Mouse (Mus musculus) myocyte (in vitro differentiated cells): ENCODE measurements around the gene Itga5. TPM values are rescaled to one million over a fixed set of nuclear protein-coding genes. Genes with fewer than 3 reads are reported as not detected.
A peak's percentile ranks its signal among the peaks of the same experiment; 100 is the strongest.

Experiments used
- H3K27me3 ChIP-seq: one replicate; pipeline ENCODE4 v1.6.1; 2011; ENCODE audit not compliant: control insufficient read depth, insufficient read depth, insufficient read length
- H3K36me3 ChIP-seq: one replicate; pipeline ENCODE4 v1.6.1; 2011; ENCODE audit not compliant: control insufficient read depth, insufficient read depth
- H3K4me2 ChIP-seq: one replicate; pipeline ENCODE4 v1.6.1; 2011; ENCODE audit warnings: low read depth, control low read depth
- H3K4me3 ChIP-seq: one replicate; pipeline ENCODE4 v1.5.1; 2011; ENCODE audit warnings: mild to moderate bottlenecking, control low read depth, moderate library complexity
- H3K79me2 ChIP-seq: one replicate; pipeline ENCODE4 v1.6.1; 2011; ENCODE audit not compliant: control insufficient read depth, insufficient read depth
- H3ac ChIP-seq: one replicate; pipeline ENCODE4 v1.6.1; 2011; ENCODE audit not compliant: control insufficient read depth, insufficient read length
- CEBPB ChIP-seq: IDR thresholded peaks from 2 replicates; pipeline ENCODE4 v1.6.1; 2011; ENCODE audit warnings: mild to moderate bottlenecking, moderate library complexity; ENCODE audit not compliant: poor library complexity, insufficient read depth, severe bottlenecking
- E2F4 ChIP-seq: IDR thresholded peaks from one replicate; pipeline ENCODE4 v1.6.1; 2011; ENCODE audit warnings: mild to moderate bottlenecking, control low read depth, moderate library complexity; ENCODE audit not compliant: insufficient read depth
- MAX ChIP-seq: IDR thresholded peaks from one replicate; pipeline ENCODE4 v1.6.1; 2011; ENCODE audit warnings: low read depth, mild to moderate bottlenecking, control low read depth
- MYOD1 ChIP-seq, 3 experiments: IDR thresholded peaks; one replicate each; pipeline ENCODE4 v1.6.1; 2011; ENCODE audit warnings: control low read depth in 2 of 3, low read depth in 2 of 3, mild to moderate bottlenecking in 2 of 3, moderate library complexity in 1 of 3; ENCODE audit not compliant: insufficient read length in 2 of 3, control insufficient read depth in 1 of 3
- MYOG ChIP-seq, 3 experiments: IDR thresholded peaks; one replicate each; pipeline ENCODE4 v1.6.1; 2011; ENCODE audit warnings: control low read depth in 2 of 3, low read depth in 2 of 3, mild to moderate bottlenecking in 2 of 3; ENCODE audit not compliant: insufficient read length in 2 of 3, control insufficient read depth in 1 of 3, insufficient read depth in 1 of 3
- POLR2A ChIP-seq: IDR thresholded peaks from one replicate; pipeline ENCODE4 v1.6.1; 2011; ENCODE audit warnings: low read depth, mild to moderate bottlenecking, control low read depth, moderate library complexity; ENCODE audit not compliant: insufficient read length
- POLR2AphosphoS2 ChIP-seq: IDR thresholded peaks from one replicate; pipeline ENCODE4 v1.6.1; 2011; ENCODE audit warnings: low read depth, control low read depth; ENCODE audit not compliant: insufficient read length
- REST ChIP-seq: IDR thresholded peaks from one replicate; pipeline ENCODE4 v1.6.1; 2011; ENCODE audit warnings: mild to moderate bottlenecking, control low read depth, moderate library complexity; ENCODE audit not compliant: insufficient read depth, insufficient read length
- SRF ChIP-seq: IDR thresholded peaks from one replicate; pipeline ENCODE4 v1.6.1; 2011; ENCODE audit warnings: low read depth; ENCODE audit not compliant: control insufficient read depth, insufficient read length
- TCF12 ChIP-seq: IDR thresholded peaks from one replicate; pipeline ENCODE4 v1.6.1; 2011; ENCODE audit warnings: mild to moderate bottlenecking, control low read depth; ENCODE audit not compliant: poor library complexity, insufficient read depth, severe bottlenecking
- TCF3 ChIP-seq: IDR thresholded peaks from one replicate; pipeline ENCODE4 v1.6.1; 2011; ENCODE audit warnings: low read depth, control low read depth; ENCODE audit not compliant: insufficient read length
- USF1 ChIP-seq: IDR thresholded peaks from one replicate; pipeline ENCODE4 v1.6.1; 2011; ENCODE audit warnings: low read depth, mild to moderate bottlenecking, control low read depth, moderate library complexity
- polyA plus RNA-seq: library from polyadenylated mRNA; unstranded; fragments of >200 nt; fragmentation: generic; extraction: Trizol; gene quantifications from one replicate; pipeline ENCODE4 v1.2.1, GENCODE M21; 2012; ENCODE audit warnings: missing spikeins

Gene Itga5
- polyA plus RNA-seq, 1 experiment: 162 TPM

GRCm38 (mm10) chr15:103335040-103335439, 31.5 kb downstream of the Itga5 start:
- no peak overlapping the region for H3K4me2 ChIP-seq
- TF ChIP-seq E2F4 (no peak), USF1 (no peak), MYOG (IDR thresholded peaks at IDR 0.05; ENCODE audit: control insufficient read depth in 1 of 3, insufficient read depth in 1 of 3, insufficient read length in 2 of 3, low read depth in 2 of 3) (peak in 1 of 3 experiments; percentile 88), MYOD1 (IDR thresholded peaks at IDR 0.05; ENCODE audit: control insufficient read depth in 1 of 3, insufficient read length in 2 of 3, low read depth in 2 of 3) (peak in 1 of 3 experiments; percentile 67), TCF12 (peak; percentile 16)
- H3ac ChIP-seq: no peak overlapping the region
- no peak overlapping the region for H3K4me3 ChIP-seq
- H3K36me3 ChIP-seq: no peaks in the 10 kb centered on the region
- no peaks in the 10 kb centered on the region for H3K27me3 ChIP-seq
- no peaks in the 10 kb centered on the region for H3K79me2 ChIP-seq

GRCm38 (mm10) chr15:103334194-103334593, 32.4 kb downstream of the Itga5 start:
- Histone ChIP-seq H3ac (no peak overlapping the region), H3K36me3 (no peaks in the 10 kb centered on the region), H3K4me3 (no peak overlapping the region), H3K27me3 (no peaks in the 10 kb centered on the region), H3K79me2 (no peaks in the 10 kb centered on the region), H3K4me2 (no peak overlapping the region)
- no peak for TF ChIP-seq REST
- no peak for TF ChIP-seq CEBPB
- no peak for TF ChIP-seq SRF
- no peak for TF ChIP-seq MAX
- TF ChIP-seq POLR2AphosphoS2: no peak
- no peak for TF ChIP-seq TCF3
- TF ChIP-seq MYOG (IDR thresholded peaks at IDR 0.05; ENCODE audit: control insufficient read depth in 1 of 3, insufficient read depth in 1 of 3, insufficient read length in 2 of 3, low read depth in 2 of 3): no peak
- TF ChIP-seq POLR2A: no peak
- no peak for TF ChIP-seq USF1
- no peak for TF ChIP-seq MYOD1 (IDR thresholded peaks at IDR 0.05; ENCODE audit: control insufficient read depth in 1 of 3, insufficient read length in 2 of 3, low read depth in 2 of 3)

GRCm38 (mm10) chr15:103333738-103334137, 32.8 kb downstream of the Itga5 start:
- Histone ChIP-seq H3K4me3 (no peak overlapping the region), H3ac (no peak overlapping the region), H3K36me3 (no peaks in the 10 kb centered on the region), H3K79me2 (no peaks in the 10 kb centered on the region), H3K27me3 (no peaks in the 10 kb centered on the region), H3K4me2 (no peak overlapping the region)
- TF ChIP-seq TCF3: no peak
- no peak for TF ChIP-seq TCF12
- TF ChIP-seq POLR2AphosphoS2: no peak
- TF ChIP-seq MYOG (IDR thresholded peaks at IDR 0.05; ENCODE audit: control insufficient read depth in 1 of 3, insufficient read depth in 1 of 3, insufficient read length in 2 of 3, low read depth in 2 of 3): no peak
- TF ChIP-seq POLR2A: no peak
- no peak for TF ChIP-seq CEBPB
- no peak for TF ChIP-seq E2F4
- no peak for TF ChIP-seq MYOD1 (IDR thresholded peaks at IDR 0.05; ENCODE audit: control insufficient read depth in 1 of 3, insufficient read length in 2 of 3, low read depth in 2 of 3)
- no peak for TF ChIP-seq REST
- no peak for TF ChIP-seq SRF
- TF ChIP-seq MAX: no peak
- TF ChIP-seq USF1: no peak

DNA sequence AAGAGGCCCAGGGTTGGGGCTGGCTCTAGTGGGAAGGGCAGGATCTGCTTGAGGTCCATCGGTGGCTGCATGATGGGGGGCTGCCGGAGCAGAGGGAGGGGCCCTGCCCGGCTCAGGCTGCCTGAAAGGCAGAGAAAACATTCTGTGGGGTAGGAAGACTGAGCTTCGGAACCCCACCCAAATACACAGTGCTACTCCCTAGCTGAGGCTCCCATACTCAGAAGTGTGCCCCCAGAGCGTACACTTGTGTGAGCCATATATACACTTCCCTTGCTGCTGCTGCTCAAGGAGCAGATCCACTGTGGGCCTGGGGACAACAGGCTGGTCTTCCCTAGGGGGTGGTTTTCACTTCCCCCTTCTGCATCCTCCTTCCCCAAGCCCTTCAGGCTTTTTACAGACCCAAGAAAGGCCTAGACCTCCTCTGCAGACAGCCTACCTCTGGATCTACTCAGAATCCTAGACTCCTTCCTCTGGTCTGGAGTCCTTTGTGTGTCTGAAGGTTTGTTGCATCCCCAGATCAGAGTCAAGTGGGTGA, 33.4 kb downstream of the Itga5 start:
- no peaks in the 10 kb centered on the region for H3K36me3 ChIP-seq
- no peaks in the 10 kb centered on the region for H3K27me3 ChIP-seq
- TF ChIP-seq MAX: no peak
- TF ChIP-seq REST: no peak
- TF ChIP-seq POLR2A: no peak
- TF ChIP-seq USF1: no peak
- TF ChIP-seq POLR2AphosphoS2: no peak
- no peak for TF ChIP-seq MYOG (IDR thresholded peaks at IDR 0.05; ENCODE audit: control insufficient read depth in 1 of 3, insufficient read depth in 1 of 3, insufficient read length in 2 of 3, low read depth in 2 of 3)
- TF ChIP-seq TCF3: no peak
- H3K79me2 ChIP-seq: no peaks in the 10 kb centered on the region
- H3K4me3 ChIP-seq: no peak overlapping the region
- H3ac ChIP-seq: no peak overlapping the region
- no peak overlapping the region for H3K4me2 ChIP-seq
